Mouse (Mus musculus) liver, postnatal 0 days (tissue): Measurements from ENCODE around the gene Stmn1.

Experiments used
- CTCF ChIP-seq: sonication (generic); IDR thresholded peaks from 2 replicates; pipeline ENCODE4 v1.5.1; 2016; ENCODE audit warnings: antibody characterized with exemption, low read depth
- EP300 ChIP-seq: IDR thresholded peaks from 2 replicates; pipeline ENCODE4 v1.6.1; 2016; ENCODE audit warnings: antibody characterized with exemption, low read depth, mild to moderate bottlenecking

- TF ChIP-seq CTCF: no peak
- no peak for TF ChIP-seq EP300
Measured at GRCm38 (mm10) chr4:134421971-134422370, 46.1 kb upstream of the Stmn1 start.
